Mouse (Mus musculus) right cerebral cortex, postnatal 10 days (tissue): ENCODE data around the gene Mr1.
A peak's percentile ranks its signal among the peaks of the same experiment; 100 is the strongest.

Experiments used
- DNase-seq, 2 experiments: peaks; one replicate each; pipeline ENCODE4 v3.0.0; 2021; ENCODE audit warnings: low spot score in 2 of 2

Gene Mr1

DNA sequence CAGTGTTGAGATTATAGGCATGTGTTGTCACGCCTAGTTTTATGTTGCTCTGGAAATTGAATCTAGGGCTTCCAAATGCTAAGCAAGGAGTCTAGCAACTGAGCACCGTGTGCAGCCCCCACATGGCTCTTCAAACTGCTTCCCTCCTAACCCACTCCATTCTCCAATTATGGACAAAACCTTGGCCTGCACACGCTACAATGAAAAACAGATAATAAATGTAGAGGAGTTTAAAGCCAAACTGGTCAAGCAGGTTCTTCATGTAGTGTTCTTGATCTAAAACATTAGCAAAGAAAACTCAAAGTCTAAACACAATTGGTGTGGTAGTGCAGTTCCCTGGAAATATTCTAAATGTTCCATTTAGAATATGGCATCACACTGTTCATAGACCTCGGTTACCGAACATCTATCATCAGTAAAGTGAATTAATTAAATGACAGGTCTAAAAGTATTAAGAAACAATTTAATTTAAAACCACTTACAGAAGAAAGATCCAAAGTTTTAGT lies 19.1 kb downstream of the Mr1 start:
- DNase-seq: no peak

- DNase-seq: no peak
Observed at GRCm38 (mm10) chr1:155126716-155127115, 19.9 kb downstream of the Mr1 start.

DNA sequence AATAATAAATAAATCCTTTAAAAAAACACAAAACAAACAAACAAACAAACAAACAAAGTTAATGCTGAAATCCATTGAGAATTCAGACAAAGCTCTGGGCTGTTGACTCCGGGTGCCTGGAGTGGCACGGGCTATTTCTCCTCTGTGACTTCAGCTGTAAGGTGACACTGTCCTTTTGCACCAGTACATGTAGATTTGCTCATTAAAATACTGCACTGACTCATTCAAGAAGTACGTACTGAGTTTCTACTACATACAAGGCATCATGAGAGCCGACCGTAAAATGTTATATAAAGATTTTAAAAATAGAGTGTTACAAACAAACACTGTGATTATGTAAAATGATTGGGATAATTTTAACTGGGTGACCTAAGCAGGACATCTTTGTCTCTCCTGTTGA lies 22.2 kb downstream of the Mr1 start:
- DNase-seq: no peak

GRCm38 (mm10) chr1:155121977-155122939 lies 24.4 kb downstream of the Mr1 start:
- DNase-seq: peak; percentile 76 to 77

DNA sequence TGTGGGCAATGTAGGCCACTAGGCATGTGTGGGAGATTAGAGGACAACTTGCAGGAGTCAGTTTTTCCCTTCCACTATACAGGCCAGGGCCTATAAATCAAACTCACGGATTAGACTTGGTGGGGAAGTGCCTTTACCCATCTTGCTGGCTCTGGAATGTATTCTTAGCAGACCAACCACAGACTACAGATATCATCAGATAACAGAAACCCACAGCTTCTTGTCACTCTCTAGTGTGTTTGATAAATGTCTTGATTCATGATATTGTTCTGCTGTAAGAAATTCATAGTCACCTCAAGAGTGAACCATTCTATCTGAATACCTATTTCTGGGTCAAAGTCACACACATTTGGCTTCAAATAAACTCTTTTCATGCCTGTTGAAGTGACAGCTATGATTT lies 26.9 kb downstream of the Mr1 start:
- DNase-seq: no peak

GRCm38 (mm10) chr1:155113946-155114345 lies 32.7 kb downstream of the Mr1 start:
- DNase-seq: no peak

- no peak for DNase-seq
Observed at GRCm38 (mm10) chr1:155112875-155113274, 33.7 kb downstream of the Mr1 start.

- DNase-seq: no peak
Observed at GRCm38 (mm10) chr1:155112118-155112517, 34.5 kb downstream of the Mr1 start.

- no peak for DNase-seq
Observed at GRCm38 (mm10) chr1:155111491-155111890, 35.1 kb downstream of the Mr1 start.

- DNase-seq: no peak
Observed at GRCm38 (mm10) chr1:155109387-155110350, 36.9 kb downstream of the Mr1 start.

DNA sequence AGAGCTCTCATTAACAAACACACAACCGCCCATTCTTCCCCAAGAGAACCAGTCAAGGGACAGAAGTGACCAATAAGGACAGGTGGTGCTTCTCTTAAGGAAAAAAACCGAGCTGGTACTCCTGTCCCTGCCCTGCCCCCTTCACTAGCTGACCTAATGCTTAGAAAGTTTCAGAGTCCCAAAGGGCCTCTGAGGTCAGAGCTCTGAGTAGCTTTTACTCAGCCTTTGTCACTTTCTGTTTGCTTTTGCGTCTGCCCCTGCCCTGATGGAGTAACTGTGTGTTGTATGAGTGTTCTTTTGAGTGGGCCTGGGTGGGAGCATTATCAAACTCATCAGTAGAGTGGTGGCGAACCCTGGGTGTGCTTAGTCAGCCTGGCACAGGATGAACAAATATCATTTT lies 38.2 kb downstream of the Mr1 start:
- DNase-seq: no peak

DNA sequence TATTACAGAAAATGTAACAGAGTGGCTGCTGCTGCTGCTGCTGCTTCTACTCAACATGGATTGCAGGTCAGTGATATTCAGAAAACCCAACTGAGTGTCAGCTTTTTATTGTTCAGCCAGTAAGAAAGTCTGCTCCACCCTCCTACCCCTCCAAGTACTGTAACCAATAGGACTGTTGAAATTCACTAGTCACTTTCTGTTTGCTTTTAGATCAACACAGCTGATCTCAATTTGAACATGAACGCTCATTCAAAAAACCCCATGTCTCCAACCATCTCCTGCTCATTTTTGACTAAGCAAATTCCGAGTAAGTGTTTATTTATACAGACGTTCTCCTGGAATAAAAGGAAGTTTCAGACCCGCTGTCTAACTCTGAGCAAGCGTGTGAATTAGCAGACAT lies 38.8 kb downstream of the Mr1 start:
- DNase-seq: no peak

DNA sequence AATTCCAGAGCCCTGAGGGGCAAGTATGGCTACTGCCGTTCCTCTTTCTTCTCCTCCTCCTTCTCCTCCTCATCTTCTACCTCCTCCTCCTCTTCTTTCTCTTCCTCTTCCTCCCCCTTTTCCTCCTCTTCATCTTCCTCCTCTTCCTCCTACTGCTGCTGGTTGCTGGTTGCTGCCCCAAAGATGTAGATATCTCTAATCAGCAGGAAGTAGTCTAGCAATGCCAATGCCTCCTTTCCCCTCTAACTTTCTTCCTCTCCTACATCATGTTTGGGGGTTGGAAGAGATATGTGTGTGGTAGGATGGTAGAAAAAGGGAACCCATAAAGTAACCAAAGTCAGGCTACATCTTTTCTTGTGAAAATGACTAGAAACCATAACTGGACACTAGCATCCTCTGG lies 40.3 kb downstream of the Mr1 start:
- DNase-seq: no peak

DNA sequence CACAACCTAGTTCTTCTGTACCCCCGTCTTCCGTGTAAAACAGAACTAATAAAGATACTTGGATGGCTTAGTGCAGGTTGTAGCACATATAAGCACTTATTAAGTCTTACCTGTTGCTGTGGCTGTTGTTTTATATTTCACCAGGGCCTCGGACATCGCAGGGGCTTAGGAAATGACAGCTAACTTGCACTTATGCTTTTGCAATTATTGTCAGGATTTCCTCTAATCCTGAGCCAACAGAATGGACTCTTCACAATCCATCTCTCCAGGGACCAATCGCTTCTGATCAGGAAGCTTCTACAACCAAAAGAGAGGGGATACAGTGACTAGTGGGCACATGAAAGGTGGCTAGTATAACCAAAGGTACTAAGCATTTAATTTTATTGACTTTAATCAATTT lies 42.6 kb downstream of the Mr1 start:
- no peak for DNase-seq

GRCm38 (mm10) chr1:155102631-155103030 lies 44.0 kb downstream of the Mr1 start:
- DNase-seq: peak in 1 of 2 experiments; percentile 43

- peak; percentile 98 for DNase-seq
Observed at GRCm38 (mm10) chr1:155099280-155099848, 47.2 kb downstream of the Mr1 start, which contains the start of gene Ier5. Ier5 (minus strand) TSS chr1:155099636.

DNA sequence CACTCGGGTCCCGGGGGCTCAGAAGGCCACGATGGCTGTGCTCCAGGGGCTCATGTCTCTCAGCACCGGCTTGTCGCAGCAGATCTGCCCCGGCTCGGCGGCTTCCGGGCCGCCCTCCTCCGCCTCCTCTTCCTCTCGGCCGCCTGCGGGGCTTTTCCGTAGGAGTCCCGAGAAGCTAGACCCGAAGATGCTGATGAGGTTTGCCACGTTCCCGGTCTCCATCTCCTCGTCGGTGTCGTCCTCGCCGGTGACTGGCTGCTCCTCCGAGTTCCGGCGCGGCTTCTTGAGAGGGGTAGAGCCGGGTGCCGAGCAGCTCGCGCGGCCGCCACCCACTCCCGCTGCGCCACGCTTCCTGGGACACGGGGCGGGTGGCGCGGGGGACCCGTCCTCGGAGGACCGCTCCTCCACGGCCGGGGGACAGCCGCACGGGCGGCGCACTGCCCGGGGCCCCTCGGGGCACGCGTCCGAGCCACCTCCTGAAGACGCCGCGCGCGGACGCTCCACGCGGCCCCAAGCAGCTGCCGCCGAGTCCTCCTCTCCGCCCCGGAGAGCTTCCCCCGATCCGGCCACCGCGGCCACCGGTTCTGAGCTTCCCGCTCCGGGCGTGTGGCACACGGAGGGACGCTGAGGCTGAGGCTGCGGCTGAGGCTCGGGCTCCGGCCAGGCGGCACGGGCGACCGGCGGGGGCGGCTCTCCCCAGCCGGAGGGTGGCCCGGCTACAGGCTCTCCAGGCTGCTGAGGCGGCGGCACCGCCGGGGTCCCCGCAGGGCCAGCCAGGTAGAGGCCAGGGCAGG lies 47.9 kb downstream of the Mr1 start:
- peak; percentile 72 to 76 for DNase-seq

DNA sequence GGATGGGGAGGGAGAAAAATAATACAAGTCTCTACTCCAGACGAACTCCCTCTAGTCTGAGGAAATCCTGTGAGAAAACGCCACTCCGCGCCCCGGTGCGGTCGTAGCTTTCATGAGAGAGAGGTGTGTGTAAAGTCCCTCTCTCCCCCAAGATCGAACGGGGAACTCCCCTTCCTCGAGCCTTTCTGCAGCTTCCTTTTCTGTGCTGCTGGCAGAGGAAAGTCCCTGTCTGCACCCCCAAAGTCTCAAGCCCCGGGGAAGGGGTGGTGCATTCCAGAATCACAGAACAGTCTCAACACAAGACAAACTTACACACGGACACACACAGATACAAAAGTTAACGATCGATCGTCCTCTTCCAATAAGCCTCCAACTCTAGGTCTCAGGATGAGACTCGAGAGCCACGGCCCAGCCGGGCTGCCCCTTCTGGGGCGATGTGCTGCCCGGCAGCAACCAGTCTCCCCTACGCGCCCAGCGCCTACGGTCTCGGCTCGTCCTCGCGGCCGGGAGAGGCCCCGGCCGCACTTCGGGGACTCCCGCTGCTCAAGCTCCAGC lies 48.6 kb downstream of the Mr1 start:
- DNase-seq: peak in 1 of 2 experiments; percentile 57

GRCm38 (mm10) chr1:155097354-155097753 lies 49.3 kb downstream of the Mr1 start:
- DNase-seq: no peak

GRCm38 (mm10) chr1:155096620-155097261 lies 49.9 kb downstream of the Mr1 start:
- DNase-seq: no peak
